Mouse (Mus musculus) layer of hippocampus, adult 6 months (tissue): ENCODE measurements around the gene Gatd1. TPM values are rescaled to one million over a fixed set of nuclear protein-coding genes. Genes with fewer than 3 reads are reported as not detected.

Source experiments
- long read RNA-seq, 2 experiments: library from polyadenylated mRNA; unstranded; transcript quantifications; one replicate each; pipeline ENCODE4 v2.0.0; 2019 to 2020
- polyA plus RNA-seq: library from polyadenylated mRNA; unstranded; fragments of <200 nt; fragmentation: Nextera tagmentation; gene quantifications from 2 replicates; pipeline ENCODE4 v1.2.3, GENCODE M21; 2021

Gene Gatd1
- polyA plus RNA-seq = 46.9 and 50.3 TPM in 2 replicates
- long read RNA-seq, experiment 1, transcript Gatd1-201 (8 exons, 1,898 nt) = major isoform, 69 of 98 reads
- long read RNA-seq, experiment 1, partial matches to known transcripts = 9 of 98 reads
- long read RNA-seq, experiment 1, other reads (novel, unspliced or antisense) = 18 of 98 reads
- long read RNA-seq, experiment 2, transcript Gatd1-201 (8 exons, 1,898 nt) = major isoform, 170 of 193 reads
- long read RNA-seq, experiment 2, partial matches to known transcripts = 2 of 193 reads
- long read RNA-seq, experiment 2, other reads (novel, unspliced or antisense) = 20 of 193 reads

GRCm38 (mm10) chr7:141413809-141414584 is at the start of gene Gatd1:
Gene Gatd1 (minus strand): TSS chr7:141414136.

GRCm38 (mm10) chr7:141460391-141461113 is 46.6 kb upstream of the Gatd1 start, which contains the start of gene Cracr2b:
Gene Cracr2b (plus strand): TSS chr7:141461094.

GRCm38 (mm10) chr7:141454967-141455551 is 41.1 kb upstream of the Gatd1 start, which contains the start of gene Pnpla2:
Gene Pnpla2 (plus strand): TSS chr7:141455198.

GRCm38 (mm10) chr7:141447110-141447991 is 33.4 kb upstream of the Gatd1 start, which contains the start of gene Rplp2:
Gene Rplp2 (plus strand): TSS chr7:141447370.

GRCm38 (mm10) chr7:141443828-141444237 is 29.9 kb upstream of the Gatd1 start, which contains the start of gene Pidd1:
Gene Pidd1 (minus strand): TSS chr7:141444025.

GRCm38 (mm10) chr7:141437178-141438120 is 23.5 kb upstream of the Gatd1 start, which contains the start of gene Slc25a22:
Gene Slc25a22 (minus strand): TSS chr7:141437892.

GRCm38 (mm10) chr7:141429310-141429709 is 15.4 kb upstream of the Gatd1 start, which contains the start of gene Cend1:
Gene Cend1 (minus strand): TSS chr7:141429491.

GRCm38 (mm10) chr7:141391625-141392551 is 22.0 kb downstream of the Gatd1 start, which contains the start of gene Taldo1:
Gene Taldo1 (plus strand): TSS chr7:141392199.

Other genes starting within 250 kb of the Gatd1 start
- gene Rnh1, start 241.3 kb downstream of the Gatd1 start, polyA plus RNA-seq = 64.0 and 68.9 TPM in 2 replicates
- 44.0 and 48.3 TPM in 2 replicates for gene Hras, start 220.1 kb downstream of the Gatd1 start, polyA plus RNA-seq
- gene Lrrc56, start 220.0 kb downstream of the Gatd1 start, polyA plus RNA-seq = 3.0 and 3.7 TPM in 2 replicates
- 0.19 TPM in 1 of 2 replicates, not detected in the other for gene Lmntd2, start 200.1 kb downstream of the Gatd1 start, polyA plus RNA-seq
- 2.4 and 2.5 TPM in 2 replicates for gene Rassf7, start 198.3 kb downstream of the Gatd1 start, polyA plus RNA-seq
- 21.3 and 23.3 TPM in 2 replicates for gene Phrf1, start 185.4 kb downstream of the Gatd1 start, polyA plus RNA-seq
- gene Irf7, start 147.7 kb downstream of the Gatd1 start, polyA plus RNA-seq = 2.7 TPM in 2 replicates
- gene Cdhr5, start 137.3 kb downstream of the Gatd1 start, polyA plus RNA-seq = 0.06 TPM in 1 of 2 replicates, not detected in the other
- gene Sct, start 135.0 kb downstream of the Gatd1 start, polyA plus RNA-seq = 0.67 and 0.82 TPM in 2 replicates
- 0.09 and 0.15 TPM in 2 replicates for gene Drd4, start 122.1 kb downstream of the Gatd1 start, polyA plus RNA-seq
- gene Deaf1, start 86.4 kb downstream of the Gatd1 start, polyA plus RNA-seq = 65.4 and 72.8 TPM in 2 replicates
- gene Tmem80, start 86.4 kb downstream of the Gatd1 start, polyA plus RNA-seq = 32.9 and 33.3 TPM in 2 replicates
- gene Eps8l2, start 75.3 kb downstream of the Gatd1 start, polyA plus RNA-seq = 2.8 and 5.0 TPM in 2 replicates
- 301 and 321 TPM in 2 replicates for gene Taldo1, start 21.9 kb downstream of the Gatd1 start, polyA plus RNA-seq
- 138 and 162 TPM in 2 replicates for gene Cend1, start 15.4 kb upstream of the Gatd1 start, polyA plus RNA-seq
- gene Slc25a22, start 23.8 kb upstream of the Gatd1 start, polyA plus RNA-seq = 111 and 136 TPM in 2 replicates
- 0.33 and 0.48 TPM in 2 replicates for gene Pidd1, start 29.9 kb upstream of the Gatd1 start, polyA plus RNA-seq
- gene Rplp2, start 33.2 kb upstream of the Gatd1 start, polyA plus RNA-seq = 2,193 and 2,396 TPM in 2 replicates
- 14.8 and 16.6 TPM in 2 replicates for gene Pnpla2, start 41.1 kb upstream of the Gatd1 start, polyA plus RNA-seq
- gene Cracr2b, start 47.0 kb upstream of the Gatd1 start, polyA plus RNA-seq = 2.9 and 4.7 TPM in 2 replicates
- 34.7 and 46.2 TPM in 2 replicates for gene Cd151, start 53.3 kb upstream of the Gatd1 start, polyA plus RNA-seq
- 91.9 and 96.6 TPM in 2 replicates for gene Polr2l, start 61.0 kb upstream of the Gatd1 start, polyA plus RNA-seq
- gene Tspan4, start 61.1 kb upstream of the Gatd1 start, polyA plus RNA-seq = 27.1 and 34.9 TPM in 2 replicates
- 69.3 and 75.3 TPM in 2 replicates for gene Chid1, start 125.7 kb upstream of the Gatd1 start, polyA plus RNA-seq
- gene Ap2a2, start 148.0 kb upstream of the Gatd1 start, polyA plus RNA-seq = 140 and 157 TPM in 2 replicates
- gene Muc6, start 241.2 kb upstream of the Gatd1 start, polyA plus RNA-seq = not detected in 2 replicates